In the genomic region with DNA sequence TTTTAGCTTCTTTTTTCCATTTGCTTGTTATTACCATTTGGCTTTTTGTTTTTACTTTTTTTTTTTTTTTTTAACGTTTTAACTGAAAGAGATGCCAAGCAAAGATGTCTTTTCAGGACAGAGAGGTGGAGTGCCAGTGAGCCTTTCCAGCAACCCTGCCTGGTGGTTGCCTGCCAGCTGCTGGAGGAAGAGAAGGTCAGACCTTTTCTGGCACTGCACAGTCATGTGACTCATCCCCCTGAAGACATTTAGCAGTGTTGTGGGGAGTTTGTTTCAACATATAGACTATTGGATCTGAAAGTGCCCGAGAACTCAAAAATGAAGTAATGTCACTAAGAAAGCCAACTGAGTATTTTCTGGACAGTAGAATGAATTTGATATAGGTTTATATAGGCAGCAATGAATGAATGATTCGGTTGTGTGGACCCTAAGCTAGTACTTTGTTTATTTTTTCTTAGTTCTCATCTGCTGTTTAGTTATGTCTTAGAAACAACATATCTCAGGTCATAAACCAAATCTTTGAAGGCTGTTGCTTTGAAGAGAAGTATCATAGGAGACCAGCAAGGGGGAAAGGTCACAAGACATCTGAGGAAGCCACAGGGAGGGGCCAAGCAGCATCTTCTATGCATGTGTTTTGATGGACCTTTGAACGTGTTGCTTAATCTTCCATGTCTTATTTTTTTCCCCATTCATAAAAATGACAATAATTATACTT, we compare ENCODE assay signal across 11 mouse cellular contexts.
DNase-seq lines count a peak whose midpoint lies in the region; ATAC-seq lines count a peak whose summit lies in the region.
"Had no signal": no experiment of that assay in that cellular context is flagged by ENCODE, and none has a peak within 500 bp of the region (broad histone marks: within the 10 kb centered on the region; RNA-seq: fewer than 3 reads in every experiment).

No protein-coding gene starts in this region.

- 0 out of 2 replicates have a peak, but pooled peaks have one; percentile 45 for ATAC-seq in cerebellum, adult (ENCODE audit: insufficient number of reproducible peaks, low FRiP score, low TSS enrichment)
- ATAC-seq: CD4-positive, CD25-positive, alpha-beta regulatory T cell, adult 4 months; forebrain, embryonic 15.5 days; liver, postnatal 0 days had no signal

- intact Hi-C loops in gastrocnemius, postnatal 36 days (cut with DNase I) = no loop called here
- intact Hi-C loops in left cerebral cortex, postnatal 25 days (cut with DNase I) = no loop called here

- DNase-seq in cerebellum, postnatal 4 days (ENCODE audit: low spot score in 2 of 2) = no peak
- DNase-seq in kidney, postnatal 10 days = peak; percentile 14
- no peak for DNase-seq in kidney, adult 8-10 months
- DNase-seq in gastrocnemius, postnatal 36 days = peak; percentile 27 to 32
- peak; percentile 9 for DNase-seq in thymus, postnatal 0 days (ENCODE audit: low spot score)
- DNase-seq in left cerebral cortex, postnatal 25 days (ENCODE audit: low spot score in 2 of 2) = no peak
- no peak for DNase-seq in MN1 (ENCODE audit: low spot score)
- DNase-seq: liver, postnatal 0 days had no signal

Comparison
In these comparisons a context has a peak if more than half of its experiments do, and no peak if none do; other contexts are left out.
1. DNase-seq: peak in kidney, postnatal 10 days (single experiment), gastrocnemius, postnatal 36 days (2 of 2) and thymus, postnatal 0 days (single experiment); none in cerebellum, postnatal 4 days (0 of 2), kidney, adult 8-10 months (0 of 2), left cerebral cortex, postnatal 25 days (0 of 2) and MN1 (single experiment).